Mouse (Mus musculus): ENCODE data around the gene Rapgef2. TPM values are rescaled to one million over a fixed set of nuclear protein-coding genes. Genes with fewer than 3 reads are reported as not detected.

Gene Rapgef2
- polyA plus RNA-seq, 2 experiments, result 7.6 to 12.5 TPM

DNA sequence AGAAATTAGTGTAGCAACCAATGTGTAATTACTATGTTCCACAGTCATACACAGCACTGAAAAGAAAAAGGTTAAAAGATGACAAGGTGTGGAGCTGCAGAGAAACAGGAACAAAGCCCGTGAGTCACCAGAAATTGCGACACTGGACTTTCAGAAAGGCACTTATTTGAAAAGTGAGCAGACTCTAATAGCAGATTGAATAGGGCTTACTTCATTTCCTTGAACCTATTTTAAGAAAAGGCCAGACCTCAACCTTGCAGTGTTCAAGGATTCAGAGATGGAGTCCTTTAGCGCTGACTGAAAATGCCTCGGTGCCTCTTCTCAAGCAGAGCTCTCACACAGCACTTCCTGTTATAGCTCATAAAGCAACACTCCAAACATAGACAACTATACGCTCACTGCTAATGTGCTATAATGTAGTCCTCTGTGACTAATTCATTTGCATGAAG lies 133.3 kb downstream of the Rapgef2 start:
- ATAC-seq (ENCODE audit: low FRiP score, low read depth), result no peak
- H3K27me3 ChIP-seq (ENCODE audit: control insufficient read depth, insufficient read depth, low read length), result no peaks in the 10 kb centered on the region
- H3K27ac ChIP-seq (replicated peaks; ENCODE audit: low read depth, low read length), result no peak overlapping the region
- no peak for TF ChIP-seq POLR2A (IDR thresholded peaks at IDR 0.05; ENCODE audit: borderline replicate concordance, extremely low read depth, insufficient read depth, insufficient read length)
- no peaks in the 10 kb centered on the region for H3K36me3 ChIP-seq (ENCODE audit: control insufficient read depth, insufficient read depth, low read length)
- no peak overlapping the region for H3K4me2 ChIP-seq (replicated peaks; ENCODE audit: low read depth, low read length, severe bottlenecking)
- WGBS, result 78% methylated on average over 5 of the region's 5 CpGs
- no peak overlapping the region for H3K4me3 ChIP-seq (replicated peaks; ENCODE audit: low read length)
- H3K4me1 ChIP-seq (ENCODE audit: control insufficient read depth, insufficient read depth, low read length), result no peaks in the 10 kb centered on the region
- H3K9ac ChIP-seq (ENCODE audit: low read depth, low read length, severe bottlenecking), result no peak overlapping the region
- no peaks in the 10 kb centered on the region for H3K9me3 ChIP-seq (ENCODE audit: control insufficient read depth, low read length)
- DNase-seq (ENCODE audit: low spot score), result no peak

DNA sequence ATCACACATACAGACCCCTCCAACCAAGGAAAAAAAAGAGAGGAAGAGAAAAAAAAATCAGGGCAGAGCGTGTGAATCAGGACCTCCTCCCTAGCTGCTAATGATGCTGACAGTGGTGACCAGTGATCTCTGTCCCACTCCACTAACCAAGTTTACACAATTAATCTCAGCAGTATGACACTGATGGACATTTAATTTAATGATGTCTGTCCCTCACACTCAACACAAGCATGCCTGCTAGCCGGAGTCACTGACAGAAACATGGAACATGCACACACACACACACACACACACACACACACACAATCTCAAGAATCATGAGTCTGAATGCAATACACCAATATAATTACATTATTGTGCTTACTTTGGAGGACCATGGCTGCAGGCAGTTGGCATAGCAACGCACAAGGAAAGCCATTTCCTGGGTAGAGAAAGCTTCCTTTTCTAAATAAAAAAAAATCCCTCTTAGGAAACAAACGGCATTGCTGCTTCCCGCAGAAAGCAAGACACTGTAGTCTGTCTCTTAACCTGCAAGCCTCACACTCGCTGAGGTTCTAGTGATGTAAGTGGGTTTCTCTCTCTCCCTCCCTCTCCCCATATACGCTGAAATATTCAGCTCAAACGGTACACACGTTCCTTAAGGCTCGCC lies 140.8 kb downstream of the Rapgef2 start:
- TF ChIP-seq POLR2A (IDR thresholded peaks at IDR 0.05; ENCODE audit: borderline replicate concordance, extremely low read depth, insufficient read depth, insufficient read length), result no peak
- ATAC-seq (ENCODE audit: low FRiP score, low read depth), result no peak

DNA sequence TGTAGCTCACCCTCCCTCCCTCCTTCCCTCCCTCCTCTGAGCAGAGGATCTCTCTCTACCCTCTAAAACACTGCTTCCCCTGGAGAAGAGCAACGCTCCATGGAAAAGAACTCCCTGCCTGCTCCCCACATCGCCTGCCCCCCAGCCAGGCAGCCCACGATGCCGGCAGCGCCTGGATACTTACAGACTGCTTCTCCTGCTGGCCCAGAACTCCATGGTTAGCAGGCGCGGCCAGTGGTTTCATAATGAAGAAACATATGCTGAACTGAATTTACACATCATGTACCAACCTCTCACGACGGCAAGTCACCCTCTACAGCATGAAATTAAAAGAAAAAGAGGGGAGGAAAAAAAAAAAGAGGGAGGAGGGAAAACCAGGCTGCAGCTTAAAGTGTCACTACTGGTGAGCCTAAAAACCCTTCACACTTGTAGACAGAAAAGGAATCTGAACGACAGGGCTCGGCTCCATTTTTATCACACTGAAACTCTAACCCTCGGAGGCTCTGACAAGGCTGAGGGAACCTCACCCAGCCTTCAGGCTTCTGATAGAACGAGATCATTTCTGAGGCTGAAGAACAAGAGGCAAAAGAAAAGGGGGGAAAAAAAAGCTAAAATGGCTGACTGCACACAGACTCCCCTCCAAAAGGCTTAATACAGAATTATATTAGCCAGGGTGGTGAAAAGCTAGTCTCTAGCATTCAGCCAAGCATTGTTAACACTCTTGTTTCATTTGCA lies 141.5 kb downstream of the Rapgef2 start:
- peak overlapping the region; percentile 2; the same call in 1 of the 2 replicates for H3K4me3 ChIP-seq (replicated peaks; ENCODE audit: low read length)

More for the DNA sequence above, 140.8 kb downstream of the Rapgef2 start:
- H3K4me2 ChIP-seq (replicated peaks; ENCODE audit: low read depth, low read length, severe bottlenecking), result peak overlapping the region; percentile 30
- 41% methylated on average over 10 of the region's 10 CpGs for WGBS
- peaks cover 11% of the 10 kb centered on the region for H3K4me1 ChIP-seq (ENCODE audit: control insufficient read depth, insufficient read depth, low read length)
- H3K9ac ChIP-seq (ENCODE audit: low read depth, low read length, severe bottlenecking), result 0 out of 2 replicates have a peak overlapping the region, but pooled peaks have one; percentile 22
- no peak for DNase-seq (ENCODE audit: low spot score)
- H3K9me3 ChIP-seq (ENCODE audit: control insufficient read depth, low read length), result no peaks in the 10 kb centered on the region
- H3K27me3 ChIP-seq (ENCODE audit: control insufficient read depth, insufficient read depth, low read length), result no peaks in the 10 kb centered on the region
- no peaks in the 10 kb centered on the region for H3K36me3 ChIP-seq (ENCODE audit: control insufficient read depth, insufficient read depth, low read length)
- H3K4me3 ChIP-seq (replicated peaks; ENCODE audit: low read length), result 0 out of 2 replicates have a peak overlapping the region, but pooled peaks have one; percentile 2
- H3K27ac ChIP-seq (replicated peaks; ENCODE audit: low read depth, low read length), result no peak overlapping the region; the same call in 1 of the 2 replicates

DNA sequence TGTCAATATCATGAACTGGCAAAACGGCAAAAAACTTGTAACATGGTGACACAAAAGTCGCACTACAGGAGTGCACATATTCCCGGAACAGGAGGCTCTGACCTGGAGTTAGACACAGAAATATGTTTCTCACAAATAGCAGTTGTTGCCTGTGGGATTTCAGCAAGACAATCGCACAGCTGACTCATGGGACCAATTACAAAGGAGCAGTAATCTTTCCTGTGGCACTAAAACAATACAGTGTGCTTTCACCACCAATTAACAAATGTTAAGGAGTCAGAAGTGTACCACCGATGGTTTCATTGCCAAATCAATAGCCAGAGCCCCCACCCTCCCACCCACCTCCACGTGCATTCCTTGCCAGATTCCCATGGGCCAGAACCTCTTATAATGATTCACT lies 142.2 kb downstream of the Rapgef2 start:
- no peaks in the 10 kb centered on the region for H3K9me3 ChIP-seq (ENCODE audit: control insufficient read depth, low read length)
- no peak for TF ChIP-seq POLR2A (IDR thresholded peaks at IDR 0.05; ENCODE audit: borderline replicate concordance, extremely low read depth, insufficient read depth, insufficient read length)
- H3K4me2 ChIP-seq (replicated peaks; ENCODE audit: low read depth, low read length, severe bottlenecking), result no peak overlapping the region
- no peaks in the 10 kb centered on the region for H3K36me3 ChIP-seq (ENCODE audit: control insufficient read depth, insufficient read depth, low read length)
- no peak overlapping the region for H3K9ac ChIP-seq (ENCODE audit: low read depth, low read length, severe bottlenecking)
- WGBS, result 62% methylated on average over 6 of the region's 6 CpGs
- H3K4me3 ChIP-seq (replicated peaks; ENCODE audit: low read length), result no peak overlapping the region
- DNase-seq (ENCODE audit: low spot score) (no peak), ATAC-seq (ENCODE audit: low FRiP score, low read depth) (no peak)
- peaks cover 11% of the 10 kb centered on the region for H3K4me1 ChIP-seq (ENCODE audit: control insufficient read depth, insufficient read depth, low read length)
- no peaks in the 10 kb centered on the region for H3K27me3 ChIP-seq (ENCODE audit: control insufficient read depth, insufficient read depth, low read length)
- no peak overlapping the region for H3K27ac ChIP-seq (replicated peaks; ENCODE audit: low read depth, low read length)

More for the DNA sequence above, 141.5 kb downstream of the Rapgef2 start:
- peaks cover 11% of the 10 kb centered on the region for H3K4me1 ChIP-seq (ENCODE audit: control insufficient read depth, insufficient read depth, low read length)
- 26% methylated on average over 13 of the region's 13 CpGs for WGBS
- ATAC-seq (ENCODE audit: low FRiP score, low read depth) (no peak), DNase-seq (ENCODE audit: low spot score) (no peak)
- H3K27ac ChIP-seq (replicated peaks; ENCODE audit: low read depth, low read length), result peak overlapping the region; percentile 53; the same call in 1 of the 2 replicates
- no peaks in the 10 kb centered on the region for H3K27me3 ChIP-seq (ENCODE audit: control insufficient read depth, insufficient read depth, low read length)
- peak overlapping the region; percentile 22; the same call in 1 of the 2 replicates for H3K9ac ChIP-seq (ENCODE audit: low read depth, low read length, severe bottlenecking)
- peak overlapping the region; percentile 30 for H3K4me2 ChIP-seq (replicated peaks; ENCODE audit: low read depth, low read length, severe bottlenecking)
- no peaks in the 10 kb centered on the region for H3K9me3 ChIP-seq (ENCODE audit: control insufficient read depth, low read length)
- no peaks in the 10 kb centered on the region for H3K36me3 ChIP-seq (ENCODE audit: control insufficient read depth, insufficient read depth, low read length)
- TF ChIP-seq POLR2A (IDR thresholded peaks at IDR 0.05; ENCODE audit: borderline replicate concordance, extremely low read depth, insufficient read depth, insufficient read length), result no peak

DNA sequence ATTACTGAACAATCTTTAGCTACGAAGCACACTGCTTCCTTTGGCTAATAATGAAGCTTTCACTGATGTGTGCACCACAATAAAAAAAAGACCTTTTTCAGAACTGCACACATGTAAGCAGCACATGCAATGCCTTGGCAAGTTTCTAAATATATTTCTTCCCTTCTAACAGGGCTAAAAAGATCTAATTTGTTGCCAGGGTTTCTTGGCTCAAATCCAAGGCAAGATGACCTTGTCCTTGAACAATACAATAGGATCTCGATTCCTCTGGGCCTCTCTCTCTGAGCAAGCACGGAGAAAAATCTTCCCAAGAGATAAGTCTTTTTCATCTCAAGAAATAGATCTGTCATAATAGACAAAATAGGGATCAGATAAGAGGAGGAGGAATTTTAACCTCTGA lies 147.1 kb downstream of the Rapgef2 start:
- H3K36me3 ChIP-seq (ENCODE audit: control insufficient read depth, insufficient read depth, low read length), result no peaks in the 10 kb centered on the region
- H3K27me3 ChIP-seq (ENCODE audit: control insufficient read depth, insufficient read depth, low read length), result no peaks in the 10 kb centered on the region
- no peak overlapping the region for H3K27ac ChIP-seq (replicated peaks; ENCODE audit: low read depth, low read length)
- H3K9ac ChIP-seq (ENCODE audit: low read depth, low read length, severe bottlenecking), result no peak overlapping the region
- no peak for TF ChIP-seq POLR2A (IDR thresholded peaks at IDR 0.05; ENCODE audit: borderline replicate concordance, extremely low read depth, insufficient read depth, insufficient read length)
- 65% methylated on average over 3 of the region's 3 CpGs for WGBS
- ATAC-seq (ENCODE audit: low FRiP score, low read depth) (no peak), DNase-seq (ENCODE audit: low spot score) (no peak)
- no peaks in the 10 kb centered on the region for H3K9me3 ChIP-seq (ENCODE audit: control insufficient read depth, low read length)
- H3K4me2 ChIP-seq (replicated peaks; ENCODE audit: low read depth, low read length, severe bottlenecking), result no peak overlapping the region
- no peak overlapping the region for H3K4me3 ChIP-seq (replicated peaks; ENCODE audit: low read length)
- no peaks in the 10 kb centered on the region; the same call in 1 of the 2 replicates for H3K4me1 ChIP-seq (ENCODE audit: control insufficient read depth, insufficient read depth, low read length)

All from limb, embryonic 14.5 days (tissue).